Mouse (Mus musculus) CH12.LX (cell line): ENCODE measurements at regions not wholly inside any gene's neighbourhood (a gene's known extent, or its start where the extent isn't known, plus 50 kb on each side); places are given as distances from the start of the nearest gene placed in this dataset.

Source experiments
- DNase-seq: peaks from one replicate; pipeline ENCODE4 v3.0.0-alpha.2; 2013; ENCODE audit errors: extremely low read depth
- H3K27ac ChIP-seq: 2 replicates; pipeline ENCODE4 v1.5.1; 2012; ENCODE audit warnings: low read depth, mild to moderate bottlenecking, control low read depth, moderate library complexity; ENCODE audit not compliant: insufficient read depth
- H3K27me3 ChIP-seq: replicated peaks from 2 replicates; pipeline ENCODE3; 2012; ENCODE audit warnings: inconsistent platforms
- H3K36me3 ChIP-seq, 2 experiments: replicated peaks in 1 of 2; 2 replicates each; pipeline versions ENCODE3 to v1.6.1; 2012; ENCODE audit warnings: inconsistent platforms in 1 of 2, low read length in 1 of 2, mild to moderate bottlenecking in 1 of 2, mixed read lengths in 1 of 2, moderate library complexity in 1 of 2; ENCODE audit not compliant: control insufficient read depth in 1 of 2, insufficient read depth in 1 of 2
- H3K4me1 ChIP-seq, 2 experiments: 2 replicates each; pipeline ENCODE4 v1.6.1; 2012; ENCODE audit warnings: inconsistent platforms in 1 of 2, moderate library complexity in 1 of 2; ENCODE audit not compliant: insufficient read depth in 2 of 2, control insufficient read depth in 1 of 2
- H3K4me2 ChIP-seq: 2 replicates; pipeline ENCODE4 v1.6.1; 2012; ENCODE audit warnings: low read depth, mild to moderate bottlenecking, control low read depth; ENCODE audit not compliant: poor library complexity, insufficient read depth, severe bottlenecking
- H3K4me3 ChIP-seq, 3 experiments: fragments of 150-350 bp in 1 of 3; sonication (generic) in 1 of 3; replicated peaks in 1 of 3; 2 replicates each; pipeline versions ENCODE3 to v1.5.1; 2011 to 2012; ENCODE audit warnings: low read depth in 2 of 3, low read length in 2 of 3, mild to moderate bottlenecking in 2 of 3, moderate library complexity in 2 of 3, control low read depth in 1 of 3, improper control_type of control experiment in 1 of 3, inconsistent platforms in 1 of 3, mixed read lengths in 1 of 3; ENCODE audit not compliant: poor library complexity in 1 of 3
- H3K79me2 ChIP-seq: replicated peaks from 2 replicates; pipeline ENCODE4 v1.6.1; 2012; ENCODE audit warnings: mild to moderate bottlenecking, moderate library complexity; ENCODE audit not compliant: control insufficient read depth, poor library complexity, insufficient read depth, severe bottlenecking; ENCODE audit errors: extremely low read depth
- H3K9ac ChIP-seq: 2 replicates; pipeline ENCODE4 v1.6.1; 2012; ENCODE audit warnings: low read depth, mild to moderate bottlenecking, control low read depth, moderate library complexity; ENCODE audit not compliant: insufficient read depth
- H3K9me3 ChIP-seq: replicated peaks from 2 replicates; pipeline ENCODE3; 2012; ENCODE audit warnings: low read length, inconsistent platforms, mixed read lengths
- BHLHE40 ChIP-seq: IDR thresholded peaks from 2 replicates; pipeline ENCODE4 v1.6.1; 2011; ENCODE audit warnings: mild to moderate bottlenecking, low read depth, low read length, improper control_type of control experiment
- CTCF ChIP-seq, 2 experiments: IDR thresholded peaks in 1 of 2; conservative IDR thresholded peaks in 1 of 2; 2 replicates each; pipeline ENCODE4 v1.5.1; 2011 to 2012; ENCODE audit warnings: low read depth in 2 of 2, low read length in 2 of 2, improper control_type of control experiment in 1 of 2, inconsistent platforms in 1 of 2, mild to moderate bottlenecking in 1 of 2, moderate library complexity in 1 of 2
- E2F4 ChIP-seq: IDR thresholded peaks from 2 replicates; pipeline ENCODE4 v1.6.1; 2011; ENCODE audit warnings: low read depth, low read length, improper control_type of control experiment; ENCODE audit not compliant: insufficient replicate concordance
- ELF1 ChIP-seq: IDR thresholded peaks from 2 replicates; pipeline ENCODE4 v1.6.1; 2014; ENCODE audit warnings: low read depth, mild to moderate bottlenecking, inconsistent platforms, low read length, improper control_type of control experiment
- EP300 ChIP-seq: IDR thresholded peaks from 2 replicates; pipeline ENCODE4 v1.6.1; 2011; ENCODE audit warnings: low read length, improper control_type of control experiment
- GABPA ChIP-seq: IDR thresholded peaks from 2 replicates; pipeline ENCODE4 v1.6.1; 2012; ENCODE audit warnings: low read depth, low read length, improper control_type of control experiment, inconsistent platforms; ENCODE audit not compliant: insufficient replicate concordance
- HCFC1 ChIP-seq: IDR thresholded peaks from 2 replicates; pipeline ENCODE4 v1.6.1; 2012; ENCODE audit warnings: low read depth, mild to moderate bottlenecking, inconsistent platforms, low read length, improper control_type of control experiment
- IRF4 ChIP-seq: IDR thresholded peaks from 2 replicates; pipeline ENCODE4 v1.6.1; 2014; ENCODE audit warnings: low read depth, mild to moderate bottlenecking, inconsistent platforms, low read length, improper control_type of control experiment
- JUN ChIP-seq: IDR thresholded peaks from 2 replicates; pipeline ENCODE4 v1.6.1; 2011; ENCODE audit warnings: low read depth, mild to moderate bottlenecking, low read length, improper control_type of control experiment, moderate library complexity; ENCODE audit not compliant: insufficient read depth
- JUND ChIP-seq: conservative IDR thresholded peaks from 2 replicates; pipeline ENCODE4 v1.6.1; 2011; ENCODE audit warnings: low read depth, low read length, improper control_type of control experiment
- KAT2A ChIP-seq: IDR thresholded peaks from 2 replicates; pipeline ENCODE4 v1.6.1; 2012; ENCODE audit warnings: low read length, improper control_type of control experiment, inconsistent platforms; ENCODE audit not compliant: insufficient replicate concordance
- MAX ChIP-seq: IDR thresholded peaks from 2 replicates; pipeline ENCODE4 v1.6.1; 2011; ENCODE audit warnings: low read length, improper control_type of control experiment
- MAZ ChIP-seq: IDR thresholded peaks from 2 replicates; pipeline ENCODE4 v1.6.1; 2012; ENCODE audit warnings: low read depth, mild to moderate bottlenecking, inconsistent platforms, low read length, improper control_type of control experiment, moderate library complexity
- MEF2A ChIP-seq: IDR thresholded peaks from 2 replicates; pipeline ENCODE4 v1.6.1; 2014; ENCODE audit warnings: low read depth, mild to moderate bottlenecking, inconsistent platforms, low read length, improper control_type of control experiment, borderline replicate concordance
- MXI1 ChIP-seq: IDR thresholded peaks from 2 replicates; pipeline ENCODE4 v1.6.1; 2011; ENCODE audit warnings: mild to moderate bottlenecking, low read depth, low read length, improper control_type of control experiment
- MYC ChIP-seq: IDR thresholded peaks from 2 replicates; pipeline ENCODE4 v1.6.1; 2011; ENCODE audit warnings: low read depth, mild to moderate bottlenecking, improper control_type of control experiment, low read length
- NELFE ChIP-seq: IDR thresholded peaks from 2 replicates; pipeline ENCODE4 v1.6.1; 2011; ENCODE audit warnings: low read depth, low read length, improper control_type of control experiment
- PAX5 ChIP-seq: IDR thresholded peaks from 2 replicates; pipeline ENCODE4 v1.6.1; 2012; ENCODE audit warnings: low read length, inconsistent platforms, mixed read lengths
- POLR2A ChIP-seq: IDR thresholded peaks from 2 replicates; pipeline ENCODE4 v1.6.1; 2011; ENCODE audit warnings: low read depth, mild to moderate bottlenecking, improper control_type of control experiment, low read length
- RAD21 ChIP-seq: IDR thresholded peaks from 2 replicates; pipeline ENCODE4 v1.6.1; 2011; ENCODE audit warnings: low read depth, mild to moderate bottlenecking, low read length, improper control_type of control experiment, moderate library complexity
- SIN3A ChIP-seq: IDR thresholded peaks from 2 replicates; pipeline ENCODE4 v1.6.1; 2012; ENCODE audit warnings: low read length, improper control_type of control experiment, inconsistent platforms
- TBP ChIP-seq: conservative IDR thresholded peaks from 2 replicates; pipeline ENCODE4 v1.6.1; 2011; ENCODE audit warnings: low read depth, low read length, improper control_type of control experiment
- TCF12 ChIP-seq: IDR thresholded peaks from 2 replicates; pipeline ENCODE4 v1.6.1; 2014; ENCODE audit warnings: low read depth, mild to moderate bottlenecking, inconsistent platforms, low read length, improper control_type of control experiment
- UBTF ChIP-seq: IDR thresholded peaks from 2 replicates; pipeline ENCODE4 v1.6.1; 2012; ENCODE audit warnings: low read depth, mild to moderate bottlenecking, inconsistent platforms, low read length, improper control_type of control experiment, moderate library complexity
- USF1 ChIP-seq: IDR thresholded peaks from 2 replicates; pipeline ENCODE4 v1.6.1; 2014; ENCODE audit warnings: low read depth, mild to moderate bottlenecking, inconsistent platforms, low read length, improper control_type of control experiment
- ZC3H11A ChIP-seq: IDR thresholded peaks from 2 replicates; pipeline ENCODE4 v1.6.1; 2012; ENCODE audit warnings: low read depth, mild to moderate bottlenecking, inconsistent platforms, low read length, improper control_type of control experiment
- ZKSCAN1 ChIP-seq: IDR thresholded peaks from 2 replicates; pipeline ENCODE4 v1.6.1; 2012; ENCODE audit warnings: low read depth, inconsistent platforms, low read length, improper control_type of control experiment, borderline replicate concordance
- ZNF384 ChIP-seq: IDR thresholded peaks from 2 replicates; pipeline ENCODE4 v1.6.1; 2012; ENCODE audit warnings: low read depth, low read length, improper control_type of control experiment, inconsistent platforms
- dilution Hi-C: fragments of 300-500 bp; cut with MboI; formaldehyde crosslinking; loops from 2 replicates; pipeline ENCODE4 v1.14.3; 2020; ENCODE audit warnings: low sequenced_read_pairs; ENCODE audit not compliant: extremely low pct_unique_long_range_greater_than_20kb, extremely low pct_ligation_motif_present
- in situ Hi-C: fragments of 300-500 bp; cut with MboI; formaldehyde crosslinking; loops from 3 replicates; pipeline ENCODE4 v1.14.3; 2019; ENCODE audit warnings: low sequenced_read_pairs, low pct_ligation_motif_present, low pct_unique_long_range_greater_than_20kb, mixed read lengths

DNA sequence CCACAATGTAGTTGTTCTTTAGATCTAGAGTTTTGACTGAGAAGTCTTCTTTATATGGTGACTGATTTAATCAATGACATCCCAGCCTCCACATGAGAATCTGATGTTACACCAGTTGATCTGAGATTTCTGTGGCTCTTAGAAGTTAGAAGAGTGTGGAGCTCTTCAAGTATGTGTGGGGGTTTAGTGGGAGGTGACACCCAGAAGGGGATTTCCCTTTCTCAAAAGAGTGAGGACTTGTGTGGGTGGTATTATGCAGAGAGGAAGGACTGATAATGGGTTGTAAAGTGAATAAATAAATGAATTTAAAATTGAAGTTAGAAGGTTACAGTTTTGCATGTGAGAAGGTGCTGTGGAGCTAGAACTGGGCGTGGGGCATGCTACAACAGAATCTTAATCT lies 439.7 kb upstream of the 4930452B06Rik start:
- Histone ChIP-seq H3K9ac (no peak overlapping the region), H3K9me3 (no peaks in the 10 kb centered on the region)
- dilution Hi-C loops: no loop called here
- TF ChIP-seq ZNF384: no peak
- no peak for TF ChIP-seq NELFE
- TF ChIP-seq MAZ: no peak
- TF ChIP-seq MAX: no peak
- no peak for TF ChIP-seq E2F4
- no peak for TF ChIP-seq ZKSCAN1
- TF ChIP-seq GABPA: no peak
- TF ChIP-seq CTCF (conservative IDR thresholded peaks at IDR 0.05 in 1 of 2, IDR thresholded peaks at IDR 0.05 in 1 of 2; ENCODE audit: low read depth in 2 of 2, low read length in 2 of 2): no peak
- TF ChIP-seq KAT2A: no peak
- TF ChIP-seq, all 38 proteins: peak for 0
- in situ Hi-C loops: no loop called here
- Histone ChIP-seq H3K4me1 (peaks cover 2 to 7% of the 10 kb centered on the region in 2 experiments; a peak in 3 of 4 replicates), H3K79me2 (no peaks in the 10 kb centered on the region), H3K27me3 (no peaks in the 10 kb centered on the region), H3K27ac (no peak overlapping the region), H3K4me3 (no peak overlapping the region), H3K36me3 (no peaks in the 10 kb centered on the region), H3K4me2 (no peak overlapping the region)
- no peak for DNase-seq

DNA sequence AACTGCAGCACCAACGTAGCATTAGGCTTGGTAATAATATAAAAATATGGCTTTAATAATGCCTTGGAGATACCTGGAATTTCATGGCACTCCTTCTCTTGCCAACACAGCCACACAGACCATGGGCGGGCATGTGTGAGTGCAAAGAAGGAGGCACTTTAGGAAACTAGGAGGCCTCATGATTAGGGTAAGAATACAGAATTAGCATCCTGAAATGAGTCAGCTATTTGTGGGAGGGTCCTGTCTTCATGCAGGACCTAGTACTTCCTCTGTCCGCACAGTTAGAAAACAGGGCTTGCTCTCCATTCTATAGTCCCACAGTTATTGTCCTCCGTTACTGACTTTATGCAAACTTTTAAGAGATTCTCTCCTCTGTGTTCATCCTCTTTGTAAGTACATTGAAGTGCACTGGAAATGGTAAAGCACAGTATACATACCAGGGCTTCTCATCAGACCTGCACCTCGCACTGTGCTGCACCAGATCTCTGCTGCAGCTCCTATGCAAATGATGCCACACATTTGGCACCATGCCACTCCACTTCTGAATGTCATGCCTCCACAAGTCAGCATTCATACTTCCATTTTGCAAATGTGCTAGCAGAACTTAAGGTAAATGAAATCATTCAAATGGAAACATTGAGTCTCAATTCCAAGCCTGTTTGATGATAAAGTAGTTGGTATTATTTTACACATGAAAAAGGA lies 423.7 kb upstream of the 4930452B06Rik start:
- Histone ChIP-seq H3K9ac (no peak overlapping the region), H3K36me3 (no peaks in the 10 kb centered on the region), H3K4me1 (peaks cover 4 to 35% of the 10 kb centered on the region in 2 experiments; a peak in 2 of 4 replicates), H3K27me3 (no peaks in the 10 kb centered on the region), H3K4me2 (peak overlapping the region; percentile 60), H3K9me3 (no peaks in the 10 kb centered on the region), H3K27ac (peak overlapping the region; percentile 47), H3K4me3 (peak overlapping the region in 1 of 3 experiments; percentile 27), H3K79me2 (no peaks in the 10 kb centered on the region)
- dilution Hi-C loops: no loop called here
- TF ChIP-seq MYC (0 out of 2 replicates have a peak, but pooled peaks have one; percentile 15), JUND (peak; percentile 91), NELFE (no peak), PAX5 (no peak), IRF4 (peak; percentile 94), MAX (no peak), EP300 (no peak), MXI1 (no peak), CTCF (conservative IDR thresholded peaks at IDR 0.05 in 1 of 2, IDR thresholded peaks at IDR 0.05 in 1 of 2; ENCODE audit: low read depth in 2 of 2, low read length in 2 of 2) (no peak), ZNF384 (no peak), UBTF (no peak), TBP (no peak), TCF12 (0 out of 2 replicates have a peak, but pooled peaks have one; percentile 13), POLR2A (no peak), ZC3H11A (no peak), JUN (peak; percentile 76), HCFC1 (no peak), E2F4 (no peak), USF1 (no peak), SIN3A (no peak), RAD21 (no peak), ELF1 (no peak), KAT2A (no peak), MEF2A (peak; percentile 85; the same call in 1 of the 2 replicates), BHLHE40 (peak; percentile 29; the same call in 1 of the 2 replicates)
- in situ Hi-C loops: no loop called here
- peak; percentile 78 for DNase-seq
